Mouse (Mus musculus): ENCODE results near the gene Samd8. TPM values are rescaled to one million over a fixed set of nuclear protein-coding genes. Genes with fewer than 3 reads are reported as not detected.

Gene Samd8
- polyA plus RNA-seq (2017; shearing (Covaris generic)): 51.3 TPM

GRCm38 (mm10) chr14:21750008-21750880, at the start of gene Samd8:
TSS of gene Samd8 (plus strand) at chr14:21750531.

GRCm38 (mm10) chr14:21714486-21714885, 35.8 kb upstream of the Samd8 start, which contains the start of gene Dupd1:
TSS of gene Dupd1 (minus strand) at chr14:21714576.

DNA sequence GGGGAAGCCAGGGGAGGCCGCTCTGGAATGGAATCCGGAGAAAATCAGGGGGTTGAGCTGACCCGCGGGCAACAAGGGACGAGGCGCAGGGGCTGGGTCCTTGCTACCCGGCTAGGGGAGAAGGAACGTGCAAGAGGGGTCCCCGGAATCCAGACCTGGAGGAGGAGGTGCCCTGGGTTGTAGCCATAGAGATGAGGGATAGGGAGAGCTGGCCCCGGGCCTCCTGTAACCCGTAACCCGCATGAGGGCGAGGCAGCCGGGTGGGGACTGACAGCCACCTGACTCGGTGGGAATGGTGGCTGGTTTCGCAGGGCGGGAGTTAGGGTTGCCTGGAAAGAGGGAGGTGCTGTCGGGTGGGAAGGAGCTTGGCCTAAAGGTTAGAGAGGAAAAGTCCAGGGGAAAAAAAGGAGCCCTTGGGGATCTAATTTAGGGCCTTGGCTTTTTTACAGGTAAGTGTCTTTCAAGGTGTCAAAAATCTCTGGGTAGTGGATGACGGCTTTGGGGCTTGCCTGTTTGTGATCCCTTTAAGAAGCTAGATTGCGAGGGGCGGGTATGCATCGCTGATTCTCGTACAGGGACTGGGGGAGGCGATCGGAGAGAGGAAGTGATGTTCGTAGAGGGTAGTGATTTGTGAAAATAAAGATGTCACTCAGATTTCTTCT, 681 bp downstream of the Samd8 start, which contains the start of gene Dusp13:
Gene Dusp13 (minus strand): TSS at position 301 of the 662 bp plus-strand sequence.

DNA sequence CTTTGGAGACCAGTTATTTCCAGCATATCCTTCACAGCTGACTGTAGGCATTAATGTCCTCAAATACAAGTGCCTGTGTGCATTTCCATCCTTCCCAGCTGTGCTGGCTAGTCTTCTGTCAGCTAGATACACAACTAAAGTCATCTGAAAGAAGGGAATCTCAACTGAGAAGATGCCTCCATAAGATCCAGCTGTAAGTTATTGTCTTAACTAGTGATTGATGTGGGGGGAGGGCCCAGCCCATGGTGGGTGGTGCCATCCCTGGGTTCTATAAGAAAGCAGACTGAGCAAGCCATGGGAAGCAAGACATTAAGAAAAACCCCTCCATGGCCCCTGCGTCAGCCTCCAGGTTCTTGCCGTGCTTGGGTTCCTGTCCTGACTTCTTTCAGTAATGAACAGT, 74.6 kb downstream of the Samd8 start, which contains the start of gene Vdac2:
Gene Vdac2 (plus strand): TSS at position 301 of the 400 bp plus-strand sequence.

Other genes with a start within 250 kb of the Samd8 start
- not detected for gene Dupd1, start 36.0 kb upstream of the Samd8 start, polyA plus RNA-seq (2017; shearing (Covaris generic))
- gene Dusp13, start 650 bp downstream of the Samd8 start, polyA plus RNA-seq (2017; shearing (Covaris generic)): not detected
- 143 TPM for gene Vdac2, start 74.7 kb downstream of the Samd8 start, polyA plus RNA-seq (2017; shearing (Covaris generic))
- 11.4 TPM for gene Comtd1, start 98.4 kb downstream of the Samd8 start, polyA plus RNA-seq (2017; shearing (Covaris generic))
- gene Zfp503, start 239.1 kb downstream of the Samd8 start, polyA plus RNA-seq (2017; shearing (Covaris generic)): not detected

Data from naive thymus-derived CD4-positive, alpha-beta T cell, adult 5 months (primary cell).